8 mouse cellular contexts compared by ENCODE assay signal in genomic region chr1:93211549-93212220, GRCm38 (mm10). TPM values are rescaled to one million over a fixed set of nuclear protein-coding genes. Genes with fewer than 3 reads are reported as not detected.
DNase-seq lines count a peak whose midpoint lies in the region; ATAC-seq lines count a peak whose summit lies in the region.

No protein-coding gene starts in this region.

- no peak for ATAC-seq in heart, embryonic 11.5 days (replicated peaks; ENCODE audit: insufficient number of reproducible peaks, low FRiP score, low TSS enrichment)
- ATAC-seq in CD4-positive, CD25-positive, alpha-beta regulatory T cell, adult 4 months = no peak
- no peak for ATAC-seq in inflammation-experienced regulatory T-cells, adult 6 months

- H3K9me3 ChIP-seq in heart, embryonic 11.5 days (replicated peaks; ENCODE audit: control insufficient read depth, low read length) = no peaks in the 10 kb centered on the region
- no peaks in the 10 kb centered on the region for H3K9me3 ChIP-seq in embryonic facial prominence, embryonic 10.5 days

- peaks cover 7% of the 10 kb centered on the region; the same call in 1 of the 2 replicates for H3K27me3 ChIP-seq in heart, embryonic 11.5 days (ENCODE audit: control insufficient read depth, insufficient read depth, low read length)
- no peaks in the 10 kb centered on the region for H3K27me3 ChIP-seq in embryonic facial prominence, embryonic 10.5 days (replicated peaks; ENCODE audit: low read depth, poor library complexity, severe bottlenecking)

- H3K4me2 ChIP-seq in heart, embryonic 11.5 days = no peak overlapping the region

- H3K9ac ChIP-seq in heart, embryonic 11.5 days (ENCODE audit: low read depth, low read length) = no peak overlapping the region

- WGBS in heart, embryonic 11.5 days (ENCODE audit: insufficient replicate concordance) = 28% methylated on average over 10 of the region's 10 CpGs
- WGBS in embryonic facial prominence, embryonic 10.5 days = 45% methylated on average over 10 of the region's 10 CpGs

- H3K4me3 ChIP-seq in heart, embryonic 11.5 days (ENCODE audit: low read depth, low read length) = no peak overlapping the region
- H3K4me3 ChIP-seq in embryonic facial prominence, embryonic 10.5 days = no peak overlapping the region

- H3K27ac ChIP-seq in heart, embryonic 11.5 days (ENCODE audit: low read depth, low read length) = no peak overlapping the region; the same call in 1 of the 2 replicates
- peak overlapping the region; percentile 69 for H3K27ac ChIP-seq in embryonic facial prominence, embryonic 10.5 days (replicated peaks)

- no peaks in the 10 kb centered on the region for H3K36me3 ChIP-seq in heart, embryonic 11.5 days (ENCODE audit: control insufficient read depth, insufficient read depth, low read length)
- no peaks in the 10 kb centered on the region for H3K36me3 ChIP-seq in embryonic facial prominence, embryonic 10.5 days (replicated peaks)

- peak; percentile 65 to 72 for DNase-seq in heart, adult 18-20 months
- peak; percentile 55 for DNase-seq in embryonic facial prominence, embryonic 10.5 days (ENCODE audit: low spot score)
- DNase-seq in kidney, adult 18-20 months = peak; percentile 39
- DNase-seq in lung, postnatal 36 days = peak; percentile 42
- no peak for DNase-seq in frontal cortex, postnatal 25 days (ENCODE audit: low spot score in 2 of 2)

- peaks cover 40% of the 10 kb centered on the region for H3K4me1 ChIP-seq in heart, embryonic 11.5 days (ENCODE audit: control insufficient read depth, insufficient read depth, low read length)
- peaks cover 75% of the 10 kb centered on the region for H3K4me1 ChIP-seq in embryonic facial prominence, embryonic 10.5 days

RNA-seq across cellular contexts. Expression of gene Sned1, which starts 24.0 kb away (rescaled TPM):
- 1 to 10 TPM; 4.2 to 7.5 TPM for total RNA-seq in heart, adult 18-20 months (2021)
- 3.0 and 3.4 TPM in 2 replicates for polyA plus RNA-seq in heart, embryonic 11.5 days (2014; fragmentation: Nextera tagmentation; extraction: Ambion mirVana)
- 6.5 and 9.6 TPM in 2 replicates for polyA plus RNA-seq in embryonic facial prominence, embryonic 10.5 days (2016; fragmentation: Nextera tagmentation; extraction: Ambion mirVana)
- under 1 TPM in 1 of 2 experiments, not detected in 1; 0.13 TPM for polyA plus RNA-seq in CD4-positive, CD25-positive, alpha-beta regulatory T cell, adult 4 months (2017; shearing (Covaris generic))
- polyA plus RNA-seq in inflammation-experienced regulatory T-cells, adult 6 months (2017; shearing (Covaris generic)) = under 1 TPM; 0.05 to 0.28 (median 0.09) TPM

RNA-seq across cellular contexts. Expression of gene Crocc2, which starts 43.2 kb away (rescaled TPM):
- under 1 TPM; 0.05 to 0.12 TPM for total RNA-seq in heart, adult 18-20 months (2021)
- polyA plus RNA-seq in heart, embryonic 11.5 days (2014; fragmentation: Nextera tagmentation; extraction: Ambion mirVana) = 0.10 and 0.24 TPM in 2 replicates
- polyA plus RNA-seq in embryonic facial prominence, embryonic 10.5 days (2016; fragmentation: Nextera tagmentation; extraction: Ambion mirVana) = 0.19 and 0.20 TPM in 2 replicates
- not detected for polyA plus RNA-seq in CD4-positive, CD25-positive, alpha-beta regulatory T cell, adult 4 months (2017; shearing (Covaris generic))
- not detected for polyA plus RNA-seq in inflammation-experienced regulatory T-cells, adult 6 months (2017; shearing (Covaris generic))

RNA-seq across cellular contexts. Expression of gene 2310007B03Rik, which starts 50.9 kb away (rescaled TPM):
- under 1 TPM in 1 of 2 experiments, not detected in 1; 0.28 TPM for total RNA-seq in heart, adult 18-20 months (2021)
- polyA plus RNA-seq in heart, embryonic 11.5 days (2014; fragmentation: Nextera tagmentation; extraction: Ambion mirVana) = 0.11 TPM in 1 of 2 replicates, not detected in the other
- 0.87 and 1.5 TPM in 2 replicates for polyA plus RNA-seq in embryonic facial prominence, embryonic 10.5 days (2016; fragmentation: Nextera tagmentation; extraction: Ambion mirVana)
- not detected for polyA plus RNA-seq in CD4-positive, CD25-positive, alpha-beta regulatory T cell, adult 4 months (2017; shearing (Covaris generic))
- not detected for polyA plus RNA-seq in inflammation-experienced regulatory T-cells, adult 6 months (2017; shearing (Covaris generic))

Comparison
In these comparisons a context has a peak if more than half of its experiments do, and no peak if none do; other contexts are left out.
1. DNase-seq: peak in heart, adult 18-20 months (2 of 2), embryonic facial prominence, embryonic 10.5 days (single experiment), kidney, adult 18-20 months (single experiment) and lung, postnatal 36 days (single experiment); none in frontal cortex, postnatal 25 days (0 of 2).